Mouse (Mus musculus): ENCODE results near the gene Sorl1.

Gene Sorl1

GRCm38 (mm10) chr9:42121631-42122354, 2.3 kb downstream of the Sorl1 start:
- no peak for DNase-seq

GRCm38 (mm10) chr9:42116418-42117056, 7.6 kb downstream of the Sorl1 start:
- no peak for DNase-seq

- no peak for DNase-seq
Observed at GRCm38 (mm10) chr9:42115078-42115477, 9.0 kb downstream of the Sorl1 start.

GRCm38 (mm10) chr9:42113316-42113715, 10.8 kb downstream of the Sorl1 start:
- no peak for DNase-seq

- DNase-seq, result no peak
Observed at GRCm38 (mm10) chr9:42112691-42113090, 11.4 kb downstream of the Sorl1 start.

- DNase-seq, result no peak
Observed at GRCm38 (mm10) chr9:42111256-42111655, 12.8 kb downstream of the Sorl1 start.

GRCm38 (mm10) chr9:42109837-42110451, 14.2 kb downstream of the Sorl1 start:
- no peak for DNase-seq

- no peak for DNase-seq
Observed at GRCm38 (mm10) chr9:42109131-42109530, 15.0 kb downstream of the Sorl1 start.

GRCm38 (mm10) chr9:42108369-42108951, 15.6 kb downstream of the Sorl1 start:
- peak; percentile 85 for DNase-seq

GRCm38 (mm10) chr9:42107062-42107461, 17.0 kb downstream of the Sorl1 start:
- DNase-seq, result peak; percentile 98

GRCm38 (mm10) chr9:42106305-42106704, 17.8 kb downstream of the Sorl1 start:
- DNase-seq, result no peak

GRCm38 (mm10) chr9:42103546-42103945, 20.6 kb downstream of the Sorl1 start:
- DNase-seq, result no peak

GRCm38 (mm10) chr9:42102013-42102412, 22.1 kb downstream of the Sorl1 start:
- DNase-seq, result no peak

GRCm38 (mm10) chr9:42101266-42101665, 22.8 kb downstream of the Sorl1 start:
- DNase-seq, result peak; percentile 86

GRCm38 (mm10) chr9:42100618-42101210, 23.4 kb downstream of the Sorl1 start:
- DNase-seq, result peak; percentile 76

GRCm38 (mm10) chr9:42098474-42099121, 25.5 kb downstream of the Sorl1 start:
- DNase-seq, result no peak

- DNase-seq, result no peak
Observed at GRCm38 (mm10) chr9:42097731-42098473, 26.2 kb downstream of the Sorl1 start.

GRCm38 (mm10) chr9:42097006-42097730, 26.9 kb downstream of the Sorl1 start:
- DNase-seq, result no peak

- DNase-seq, result no peak
Observed at GRCm38 (mm10) chr9:42094752-42095151, 29.3 kb downstream of the Sorl1 start.

GRCm38 (mm10) chr9:42094028-42094551, 30.0 kb downstream of the Sorl1 start:
- no peak for DNase-seq

GRCm38 (mm10) chr9:42092749-42093148, 31.3 kb downstream of the Sorl1 start:
- no peak for DNase-seq

Data from cerebellum, adult 9-10 months (tissue).